Mouse (Mus musculus): Measurements from ENCODE around the gene Kcnip4.

GRCm38 (mm10) chr5:49317869-49318268 is 206.8 kb downstream of the Kcnip4 start:
- TF ChIP-seq CTCF (IDR thresholded peaks at IDR 0.05; ENCODE audit: control insufficient read depth, insufficient read depth, insufficient read length), result no peak
- no peak for TF ChIP-seq MYOD1 (IDR thresholded peaks at IDR 0.05; ENCODE audit: control insufficient read depth, insufficient read length, low read depth)
- TF ChIP-seq FOSL1 (IDR thresholded peaks at IDR 0.05; ENCODE audit: insufficient read depth, low read length, poor library complexity, severe bottlenecking), result no peak
- TF ChIP-seq MYOG (IDR thresholded peaks at IDR 0.05; ENCODE audit: control insufficient read depth, extremely low read depth, insufficient read length), result no peak
- TF ChIP-seq USF1 (IDR thresholded peaks at IDR 0.05; ENCODE audit: low read depth), result no peak
- no peak for TF ChIP-seq MAX (IDR thresholded peaks at IDR 0.05)
